Mouse (Mus musculus) heart, adult 2 months (tissue): Measurements from ENCODE around the gene Relch.

Experiments used
- CTCF ChIP-seq: fragments of 200-600 bp; IDR thresholded peaks from 2 replicates; pipeline ENCODE4 v1.8.1; 2022; ENCODE audit warnings: antibody characterized with exemption, mild to moderate bottlenecking, moderate library complexity
- EP300 ChIP-seq: fragments of 200-500 bp; IDR thresholded peaks from 2 replicates; pipeline ENCODE4 v1.6.1; 2011; ENCODE audit warnings: low read depth, low read length, control low read depth; ENCODE audit not compliant: insufficient read depth
- POLR2A ChIP-seq: fragments of 200-500 bp; IDR thresholded peaks from 2 replicates; pipeline ENCODE4 v1.6.1; 2011; ENCODE audit warnings: mild to moderate bottlenecking, low read depth, low read length, control low read depth; ENCODE audit not compliant: insufficient read depth

GRCm38 (mm10) chr1:105660015-105660414 lies 3.6 kb upstream of the Relch start:
- TF ChIP-seq CTCF = peak; percentile 94; the same call in 1 of the 2 replicates
- TF ChIP-seq POLR2A = no peak
- no peak for TF ChIP-seq EP300
